Mouse (Mus musculus) stomach, embryonic 15.5 days (tissue): ENCODE data around the gene Tbxas1. TPM values are rescaled to one million over a fixed set of nuclear protein-coding genes. Genes with fewer than 3 reads are reported as not detected.

ENCODE experiments used
- ATAC-seq: fragments of 200-750 bp; cut with Nextera tagmentation; 2 replicates; pipeline ENCODE4 v1.8.0; 2017; ENCODE audit warnings: low read depth, moderate number of reproducible peaks, moderate TSS enrichment; ENCODE audit not compliant: insufficient read depth, low FRiP score
- H3K27ac ChIP-seq: fragments of 300-500 bp; sonication (generic); 2 replicates; pipeline ENCODE4 v1.5.1; 2015; ENCODE audit warnings: mild to moderate bottlenecking, inconsistent platforms
- H3K27me3 ChIP-seq: fragments of 300-500 bp; sonication (generic); replicated peaks from 2 replicates; pipeline ENCODE4 v1.6.1; 2015; ENCODE audit warnings: inconsistent platforms
- H3K36me3 ChIP-seq: fragments of 300-500 bp; sonication (generic); 2 replicates; pipeline ENCODE4 v1.6.1; 2015; ENCODE audit warnings: inconsistent platforms
- H3K4me1 ChIP-seq: fragments of 300-500 bp; sonication (generic); 2 replicates; pipeline ENCODE4 v1.6.1; 2015; ENCODE audit warnings: inconsistent platforms
- H3K4me2 ChIP-seq: fragments of 300-500 bp; sonication (generic); 2 replicates; pipeline ENCODE4 v1.6.1; 2015; ENCODE audit warnings: mild to moderate bottlenecking, inconsistent platforms
- H3K4me3 ChIP-seq: fragments of 300-500 bp; sonication (generic); replicated peaks from 2 replicates; pipeline ENCODE4 v1.5.1; 2015; ENCODE audit warnings: inconsistent platforms
- H3K9ac ChIP-seq: fragments of 300-500 bp; sonication (generic); 2 replicates; pipeline ENCODE4 v1.6.1; 2015; ENCODE audit warnings: inconsistent platforms
- H3K9me3 ChIP-seq: fragments of 300-500 bp; sonication (generic); 2 replicates; pipeline ENCODE4 v1.6.1; 2016; ENCODE audit warnings: inconsistent platforms
- WGBS: fragments of 180-500 bp; shearing (Covaris S2); methylation state at CpG from one replicate; pipeline ENCODE4 v1.1.7; 2015; 5-methylcytosine and 5-hydroxymethylcytosine counted together
- polyA plus RNA-seq: library from polyadenylated mRNA; unstranded; fragments of >200 nt; fragmentation: Nextera tagmentation; extraction: Ambion mirVana; gene quantifications from 2 replicates; pipeline ENCODE4 v1.2.1, GENCODE M21; 2015

Tbxas1 gene
- polyA plus RNA-seq, 1 experiment from 2014 or later, result 3.4 TPM

- H3K36me3 ChIP-seq, result no peaks in the 10 kb centered on the region
- no peak overlapping the region for H3K27ac ChIP-seq
- H3K4me1 ChIP-seq, result no peaks in the 10 kb centered on the region
- no peaks in the 10 kb centered on the region for H3K27me3 ChIP-seq
- H3K9me3 ChIP-seq, result no peaks in the 10 kb centered on the region
- no peak for ATAC-seq
- no peak overlapping the region for H3K4me3 ChIP-seq
- 56% methylated on average over 3 of the region's 3 CpGs for WGBS
- no peak overlapping the region for H3K9ac ChIP-seq
- no peak overlapping the region for H3K4me2 ChIP-seq
Observed at GRCm38 (mm10) chr6:38950838-38951237, 75.6 kb downstream of the Tbxas1 start.

GRCm38 (mm10) chr6:38956641-38957040 lies 81.4 kb downstream of the Tbxas1 start:
- no peak overlapping the region for H3K9ac ChIP-seq
- no peaks in the 10 kb centered on the region for H3K9me3 ChIP-seq

GRCm38 (mm10) chr6:38957246-38957645 lies 82.0 kb downstream of the Tbxas1 start:
- Histone ChIP-seq H3K9me3 (no peaks in the 10 kb centered on the region), H3K27me3 (no peaks in the 10 kb centered on the region), H3K27ac (no peak overlapping the region), H3K36me3 (no peaks in the 10 kb centered on the region), H3K9ac (no peak overlapping the region), H3K4me1 (0 out of 2 replicates have a peak, but pooled peaks cover 8% of the 10 kb centered on the region), H3K4me3 (no peak overlapping the region), H3K4me2 (no peak overlapping the region)
- WGBS, result 78% methylated on average over 5 of the region's 5 CpGs
- no peak for ATAC-seq

More at GRCm38 (mm10) chr6:38956641-38957040, 81.4 kb downstream of the Tbxas1 start:
- Histone ChIP-seq H3K4me1 (0 out of 2 replicates have a peak, but pooled peaks cover 8% of the 10 kb centered on the region), H3K4me2 (no peak overlapping the region), H3K27me3 (no peaks in the 10 kb centered on the region), H3K36me3 (no peaks in the 10 kb centered on the region), H3K4me3 (no peak overlapping the region), H3K27ac (no peak overlapping the region)
- ATAC-seq, result no peak
- WGBS, result 67% methylated on average over 2 of the region's 2 CpGs

- Histone ChIP-seq H3K4me1 (0 out of 2 replicates have a peak, but pooled peaks cover 8% of the 10 kb centered on the region), H3K9me3 (no peaks in the 10 kb centered on the region), H3K36me3 (no peaks in the 10 kb centered on the region), H3K4me2 (no peak overlapping the region), H3K9ac (no peak overlapping the region), H3K4me3 (no peak overlapping the region), H3K27me3 (no peaks in the 10 kb centered on the region), H3K27ac (no peak overlapping the region)
- ATAC-seq, result no peak; the same call in 1 of the 2 replicates
- WGBS, result 74% methylated on average over 9 of the region's 9 CpGs
Observed at GRCm38 (mm10) chr6:38959502-38959901, 84.3 kb downstream of the Tbxas1 start.

GRCm38 (mm10) chr6:38960367-38960766 lies 85.2 kb downstream of the Tbxas1 start:
- Histone ChIP-seq H3K4me1 (0 out of 2 replicates have a peak, but pooled peaks cover 8% of the 10 kb centered on the region), H3K4me3 (no peak overlapping the region), H3K27me3 (no peaks in the 10 kb centered on the region), H3K4me2 (no peak overlapping the region), H3K36me3 (no peaks in the 10 kb centered on the region), H3K9me3 (no peaks in the 10 kb centered on the region), H3K27ac (no peak overlapping the region), H3K9ac (no peak overlapping the region)
- no peak for ATAC-seq
- WGBS, result 67% methylated on average over 3 of the region's 3 CpGs

GRCm38 (mm10) chr6:38960791-38961426 lies 85.7 kb downstream of the Tbxas1 start:
- Histone ChIP-seq H3K36me3 (no peaks in the 10 kb centered on the region), H3K27ac (no peak overlapping the region), H3K4me2 (no peak overlapping the region), H3K4me3 (no peak overlapping the region), H3K9me3 (no peaks in the 10 kb centered on the region), H3K27me3 (no peaks in the 10 kb centered on the region), H3K9ac (no peak overlapping the region), H3K4me1 (0 out of 2 replicates have a peak, but pooled peaks cover 8% of the 10 kb centered on the region)
- WGBS, result 59% methylated on average over 12 of the region's 12 CpGs
- peak; percentile 45; the same call in 1 of the 2 replicates for ATAC-seq

- 39% methylated on average over 8 of the region's 8 CpGs for WGBS
- Histone ChIP-seq H3K27me3 (no peaks in the 10 kb centered on the region), H3K36me3 (no peaks in the 10 kb centered on the region), H3K4me1 (0 out of 2 replicates have a peak, but pooled peaks cover 8% of the 10 kb centered on the region), H3K9me3 (no peaks in the 10 kb centered on the region), H3K9ac (no peak overlapping the region), H3K4me2 (no peak overlapping the region), H3K27ac (no peak overlapping the region), H3K4me3 (no peak overlapping the region)
- no peak for ATAC-seq
Observed at GRCm38 (mm10) chr6:38961427-38962033, 86.3 kb downstream of the Tbxas1 start.

GRCm38 (mm10) chr6:38966839-38967238 lies 91.6 kb downstream of the Tbxas1 start:
- no peak overlapping the region for H3K27ac ChIP-seq

GRCm38 (mm10) chr6:38967288-38967687 lies 92.1 kb downstream of the Tbxas1 start:
- WGBS, result 59% methylated on average over 6 of the region's 6 CpGs
- H3K4me2 ChIP-seq, result no peak overlapping the region
- H3K36me3 ChIP-seq, result no peaks in the 10 kb centered on the region
- H3K4me3 ChIP-seq, result no peak overlapping the region
- ATAC-seq, result no peak
- H3K9me3 ChIP-seq, result no peaks in the 10 kb centered on the region
- no peaks in the 10 kb centered on the region for H3K27me3 ChIP-seq
- no peaks in the 10 kb centered on the region for H3K4me1 ChIP-seq
- no peak overlapping the region for H3K9ac ChIP-seq
- H3K27ac ChIP-seq, result no peak overlapping the region

More at GRCm38 (mm10) chr6:38966839-38967238, 91.6 kb downstream of the Tbxas1 start:
- no peaks in the 10 kb centered on the region for H3K4me1 ChIP-seq
- H3K9ac ChIP-seq, result no peak overlapping the region
- no peak overlapping the region for H3K4me3 ChIP-seq
- ATAC-seq, result no peak
- no peak overlapping the region for H3K4me2 ChIP-seq
- WGBS, result 89% methylated on average over 5 of the region's 5 CpGs
- no peaks in the 10 kb centered on the region for H3K36me3 ChIP-seq
- no peaks in the 10 kb centered on the region for H3K9me3 ChIP-seq
- H3K27me3 ChIP-seq, result no peaks in the 10 kb centered on the region

- H3K4me2 ChIP-seq, result no peak overlapping the region
- no peaks in the 10 kb centered on the region for H3K4me1 ChIP-seq
- no peaks in the 10 kb centered on the region for H3K27me3 ChIP-seq
- 84% methylated on average over 5 of the region's 5 CpGs for WGBS
- no peak for ATAC-seq
- no peak overlapping the region for H3K27ac ChIP-seq
- no peaks in the 10 kb centered on the region for H3K9me3 ChIP-seq
- no peak overlapping the region for H3K9ac ChIP-seq
- H3K4me3 ChIP-seq, result no peak overlapping the region
- no peaks in the 10 kb centered on the region for H3K36me3 ChIP-seq
Observed at GRCm38 (mm10) chr6:38967988-38968387, 92.8 kb downstream of the Tbxas1 start.

GRCm38 (mm10) chr6:38969944-38970740 lies 94.9 kb downstream of the Tbxas1 start:
- Histone ChIP-seq H3K4me1 (no peaks in the 10 kb centered on the region), H3K4me3 (no peak overlapping the region), H3K27me3 (no peaks in the 10 kb centered on the region), H3K9me3 (no peaks in the 10 kb centered on the region), H3K4me2 (no peak overlapping the region), H3K9ac (no peak overlapping the region), H3K27ac (no peak overlapping the region), H3K36me3 (no peaks in the 10 kb centered on the region)
- WGBS, result 81% methylated on average over 6 of the region's 6 CpGs
- ATAC-seq, result no peak

GRCm38 (mm10) chr6:38970759-38971158 lies 95.6 kb downstream of the Tbxas1 start:
- H3K36me3 ChIP-seq, result no peaks in the 10 kb centered on the region

More at GRCm38 (mm10) chr6:38970759-38971158, 95.6 kb downstream of the Tbxas1 start:
- no peak for ATAC-seq
- Histone ChIP-seq H3K9ac (no peak overlapping the region), H3K4me2 (no peak overlapping the region), H3K4me3 (no peak overlapping the region), H3K4me1 (no peaks in the 10 kb centered on the region), H3K27ac (no peak overlapping the region), H3K9me3 (no peaks in the 10 kb centered on the region), H3K27me3 (no peaks in the 10 kb centered on the region)
- 77% methylated on average over 6 of the region's 6 CpGs for WGBS
